ENCODE assay signal across 1 mouse cellular context in genomic region chr13:14062209-14063012, GRCm38 (mm10).
A peak's percentile ranks its signal among the peaks of the same experiment; 100 is the strongest.
TF ChIP-seq lines count a peak whose summit lies in the region.

No protein-coding gene starts in this region.

TF ChIP-seq in CH12.LX, 34 proteins besides CTCF, POLR2A, EP300 and RAD21 (continued from another document):
- TF ChIP-seq E2F4 (IDR thresholded peaks at IDR 0.05; ENCODE audit: insufficient replicate concordance, low read depth, low read length) (no peak), MAX (IDR thresholded peaks at IDR 0.05; ENCODE audit: low read length) (peak; percentile 29; the same call in 1 of the 2 replicates), NELFE (IDR thresholded peaks at IDR 0.05; ENCODE audit: low read depth, low read length) (no peak), SIN3A (IDR thresholded peaks at IDR 0.05; ENCODE audit: low read length) (peak; percentile 92), NRF1 (IDR thresholded peaks at IDR 0.05; ENCODE audit: low read depth, low read length) (no peak), SMC3 (IDR thresholded peaks at IDR 0.05; ENCODE audit: low read depth, low read length) (no peak), BHLHE40 (IDR thresholded peaks at IDR 0.05; ENCODE audit: low read depth, low read length) (0 out of 2 replicates have a peak, but pooled peaks have one; percentile 19), RCOR1 (conservative IDR thresholded peaks at IDR 0.05; ENCODE audit: low read depth, low read length) (0 out of 2 replicates have a peak, but pooled peaks have one; percentile 55), MXI1 (IDR thresholded peaks at IDR 0.05; ENCODE audit: low read depth, low read length) (peak; percentile 53; the same call in 1 of the 2 replicates), CHD2 (IDR thresholded peaks at IDR 0.05; ENCODE audit: low read length) (no peak; the same call in 1 of the 2 replicates), GABPA (IDR thresholded peaks at IDR 0.05; ENCODE audit: insufficient replicate concordance, low read depth, low read length) (no peak), HCFC1 (IDR thresholded peaks at IDR 0.05; ENCODE audit: low read depth, low read length) (no peak), PAX5 (IDR thresholded peaks at IDR 0.05; ENCODE audit: low read length) (no peak), ZNF384 (IDR thresholded peaks at IDR 0.05; ENCODE audit: low read depth, low read length) (no peak), IRF4 (IDR thresholded peaks at IDR 0.05; ENCODE audit: low read depth, low read length) (peak; percentile 94), USF1 (IDR thresholded peaks at IDR 0.05; ENCODE audit: low read depth, low read length) (no peak), ZMIZ1 (IDR thresholded peaks at IDR 0.05; ENCODE audit: low read depth, low read length) (no peak; the same call in 1 of the 2 replicates), TCF12 (IDR thresholded peaks at IDR 0.05; ENCODE audit: low read depth, low read length) (no peak), USF2 (conservative IDR thresholded peaks at IDR 0.05; ENCODE audit: low read depth, low read length) (no peak)
TF ChIP-seq in CH12.LX: peak in this region for 13.
